Mouse (Mus musculus) myocyte (in vitro differentiated cells): ENCODE results near the gene Scoc.

Experiments
- E2F4 ChIP-seq: IDR thresholded peaks from one replicate; pipeline ENCODE4 v1.6.1; 2011; ENCODE audit warnings: mild to moderate bottlenecking, control low read depth, moderate library complexity; ENCODE audit not compliant: insufficient read depth
- MAX ChIP-seq: IDR thresholded peaks from one replicate; pipeline ENCODE4 v1.6.1; 2011; ENCODE audit warnings: low read depth, mild to moderate bottlenecking, control low read depth

GRCm38 (mm10) chr8:83425202-83425601, 33.0 kb downstream of the Scoc start:
- TF ChIP-seq E2F4 (no peak), MAX (no peak)
